Mouse (Mus musculus) adrenal gland, postnatal 14 days (tissue): ENCODE measurements around the gene 1700020D05Rik. TPM values are rescaled to one million over a fixed set of nuclear protein-coding genes. Genes with fewer than 3 reads are reported as not detected.

Experiments used
- DNase-seq: peaks from one replicate; pipeline ENCODE4 v3.0.0; 2021; ENCODE audit warnings: mixed read lengths
- total RNA-seq: library from RNA; stranded (reverse); gene quantifications from 2 replicates; pipeline ENCODE4 v1.2.3, GENCODE M21; 2021

The 1700020D05Rik gene
- total RNA-seq, 1 experiment from 2014 or later, result 1.0 TPM

DNA sequence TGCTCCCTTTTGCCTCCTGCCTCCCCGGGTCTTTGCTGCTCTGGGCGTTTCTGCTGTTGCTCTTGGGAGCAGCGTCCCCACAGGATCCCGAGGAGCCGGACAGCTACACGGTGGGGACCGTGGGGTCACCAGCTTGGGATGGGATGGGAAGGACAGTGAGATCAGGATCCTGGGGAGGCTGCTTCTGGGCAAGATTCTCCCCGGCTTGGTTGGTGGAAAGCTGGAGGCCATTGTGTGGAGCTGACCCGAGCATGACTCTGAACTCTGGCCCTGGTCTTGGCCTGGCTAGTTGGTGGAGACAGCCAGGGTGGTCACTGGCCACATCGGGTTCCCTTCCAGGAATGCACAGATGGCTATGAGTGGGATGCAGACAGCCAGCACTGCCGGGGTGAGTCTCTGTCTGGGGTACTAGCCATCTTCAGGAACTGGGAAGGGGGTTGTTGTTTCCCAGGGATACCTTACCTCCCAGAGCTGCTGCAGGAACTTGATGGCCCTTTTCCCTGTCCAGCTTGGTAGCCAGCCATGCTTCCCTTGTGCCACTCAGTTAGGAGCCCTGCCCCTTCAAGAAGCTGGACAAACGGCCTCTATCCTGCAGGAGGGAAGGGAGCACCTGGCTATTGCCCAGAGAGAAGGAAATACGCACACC lies 28.4 kb downstream of the 1700020D05Rik start:
- peak; percentile 45 for DNase-seq

DNA sequence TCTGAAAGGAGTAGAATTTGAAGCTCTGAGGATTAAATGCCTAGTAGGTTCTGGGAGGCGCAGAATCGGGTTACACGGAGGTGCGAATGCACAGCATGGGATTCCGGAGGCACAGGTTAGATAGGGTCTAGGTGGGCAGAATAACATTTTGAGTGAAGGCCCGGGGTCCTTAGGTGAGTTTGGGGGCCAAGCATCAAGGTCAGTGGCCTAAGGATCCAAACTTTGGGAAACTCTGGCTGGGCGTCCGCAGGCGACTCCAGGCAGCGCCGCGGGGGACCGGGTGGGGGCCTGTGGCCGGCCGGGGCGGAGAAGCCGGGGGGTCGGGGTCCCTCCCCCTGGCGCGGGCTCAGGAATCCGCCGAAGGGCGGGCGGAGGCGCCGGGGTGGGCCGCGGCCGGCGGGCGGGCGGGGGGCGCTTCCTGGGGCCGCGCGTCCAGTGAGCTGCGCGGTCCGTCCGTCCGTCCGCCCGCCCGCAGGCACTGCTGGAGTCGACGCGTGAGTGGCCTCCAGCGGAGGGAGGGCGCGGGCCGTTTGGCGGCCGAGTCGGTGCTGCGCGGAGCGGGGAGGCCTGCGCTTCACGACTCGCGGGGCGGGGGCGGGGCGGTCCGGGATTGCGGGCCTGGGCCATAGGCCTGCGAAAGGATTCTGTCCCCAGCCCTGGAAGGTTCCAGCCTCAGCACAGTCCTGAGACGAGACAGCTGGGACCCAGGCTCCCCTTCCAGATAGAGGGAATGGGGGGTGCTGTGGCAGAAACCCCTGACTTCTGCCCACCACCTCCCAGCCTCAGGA lies 29.1 kb downstream of the 1700020D05Rik start:
- DNase-seq, result peak; percentile 77

DNA sequence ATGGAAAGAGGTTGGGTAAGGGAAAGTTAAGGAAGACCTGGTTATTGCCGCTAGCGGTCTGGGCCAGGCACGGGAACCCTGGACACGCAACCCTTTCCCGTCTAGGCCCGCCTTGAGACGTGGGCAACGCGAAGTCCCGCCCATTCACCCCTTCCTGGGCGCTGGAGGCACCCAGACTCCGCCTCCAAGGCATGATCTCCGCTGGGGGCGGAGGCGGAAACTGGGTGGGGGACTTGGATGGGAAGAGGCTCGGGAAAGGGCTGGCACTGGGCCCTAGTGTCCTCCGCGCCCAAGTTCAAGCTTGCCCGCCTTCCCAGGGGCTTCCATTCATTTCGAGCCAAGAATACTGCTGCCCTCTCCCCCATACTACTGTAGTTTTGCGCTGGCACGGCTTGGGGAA lies 29.9 kb downstream of the 1700020D05Rik start, which contains the start of gene Efemp2:
Gene Efemp2, plus strand, starts transcription at position 235 of the 400 bp plus-strand sequence.
- DNase-seq, result peak; percentile 92

- DNase-seq, result no peak
Measured at GRCm38 (mm10) chr19:5472857-5473256, 30.7 kb downstream of the 1700020D05Rik start.

GRCm38 (mm10) chr19:5471846-5472245 lies 31.7 kb downstream of the 1700020D05Rik start:
- no peak for DNase-seq

DNA sequence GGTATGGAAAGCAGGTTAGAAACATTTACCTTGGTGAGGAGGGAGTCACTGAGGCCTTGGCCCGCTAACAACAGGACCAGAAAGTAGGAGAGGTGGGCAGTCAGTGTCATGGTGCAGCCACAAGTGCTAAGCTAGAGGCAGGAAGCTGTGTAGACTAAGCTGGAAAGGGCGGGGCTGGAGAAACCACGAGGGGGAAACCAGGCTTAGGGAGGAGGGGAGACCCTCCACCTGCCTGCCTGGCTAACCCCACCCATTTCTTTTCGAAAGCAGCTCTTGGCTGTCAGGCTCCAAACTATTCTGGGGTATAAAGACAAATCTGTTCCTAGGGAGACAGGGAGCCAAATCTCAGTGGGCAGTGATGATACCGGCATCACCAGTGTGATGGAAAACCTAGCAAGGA lies 35.2 kb downstream of the 1700020D05Rik start, which contains the start of gene Ctsw:
Gene Ctsw, minus strand, starts transcription at position 134 of the 400 bp plus-strand sequence.
- DNase-seq, result no peak

GRCm38 (mm10) chr19:5466916-5467500 lies 36.6 kb downstream of the 1700020D05Rik start:
- DNase-seq, result no peak

GRCm38 (mm10) chr19:5465037-5465436 lies 38.5 kb downstream of the 1700020D05Rik start:
- no peak for DNase-seq

GRCm38 (mm10) chr19:5463791-5464562 lies 39.6 kb downstream of the 1700020D05Rik start:
- peak; percentile 65 for DNase-seq

DNA sequence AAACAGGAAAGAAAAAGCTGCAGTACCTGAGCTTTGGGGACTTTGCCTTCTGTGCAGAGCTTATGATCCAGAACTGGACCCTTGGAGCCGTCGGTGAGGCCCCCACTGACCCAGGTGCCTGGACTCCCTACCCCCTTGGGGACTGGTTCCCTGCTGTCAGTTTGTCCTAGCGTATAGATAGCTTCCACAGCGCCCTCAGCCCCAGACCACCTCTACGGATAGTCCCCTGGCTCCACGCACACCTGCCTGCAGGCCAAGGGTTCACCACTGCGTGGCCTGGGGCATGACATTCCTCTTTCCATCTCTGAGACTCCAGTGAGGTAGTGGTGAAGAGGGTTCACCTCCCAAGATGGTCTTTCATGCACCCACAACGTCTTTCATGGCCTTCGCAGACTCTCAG lies 40.4 kb downstream of the 1700020D05Rik start:
- no peak for DNase-seq

GRCm38 (mm10) chr19:5461411-5461810 lies 42.2 kb downstream of the 1700020D05Rik start:
- DNase-seq, result no peak

DNA sequence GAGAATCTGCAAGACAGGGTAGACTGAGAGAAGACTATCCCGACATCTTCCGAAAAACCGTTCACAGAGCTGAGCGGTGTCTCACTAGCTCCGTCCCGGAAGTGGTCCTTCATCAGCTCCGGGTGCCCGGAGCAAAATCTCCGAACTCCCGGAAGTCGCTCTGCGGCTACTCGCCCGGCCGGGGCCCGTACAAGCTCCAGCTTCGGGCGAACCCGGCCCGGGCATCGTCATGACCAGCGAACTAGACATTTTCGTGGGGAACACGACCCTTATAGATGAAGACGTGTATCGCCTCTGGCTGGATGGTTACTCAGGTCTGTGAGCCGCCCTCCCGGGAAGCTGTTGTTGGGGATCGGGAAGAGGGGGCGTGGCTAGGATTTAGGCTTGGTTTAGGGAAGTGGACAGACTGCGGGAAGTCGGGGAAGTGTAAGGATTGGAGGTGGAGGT lies 43.1 kb downstream of the 1700020D05Rik start, which contains the start of gene Fibp:
Gene Fibp, plus strand, starts transcription at position 151 of the 447 bp plus-strand sequence.
- peak; percentile 94 for DNase-seq

DNA sequence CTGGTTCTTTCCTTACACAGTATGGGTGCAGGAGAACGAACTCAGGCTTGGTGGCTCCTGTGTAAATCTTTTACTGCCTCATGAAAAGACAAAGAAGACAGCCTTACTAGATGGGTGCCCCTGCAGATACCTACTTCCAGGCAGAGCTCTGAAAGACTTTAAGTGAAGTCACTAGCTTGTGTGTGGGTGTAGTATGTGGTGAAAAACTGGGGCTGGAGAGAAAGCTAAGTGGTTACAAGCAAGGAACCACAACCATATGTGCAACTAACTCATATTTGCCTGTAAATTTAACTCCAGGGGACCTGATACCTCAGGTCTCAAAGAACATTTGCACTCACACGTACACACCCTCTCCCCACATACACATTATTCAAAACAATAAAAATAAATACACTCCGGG lies 43.7 kb downstream of the 1700020D05Rik start:
- no peak for DNase-seq

DNA sequence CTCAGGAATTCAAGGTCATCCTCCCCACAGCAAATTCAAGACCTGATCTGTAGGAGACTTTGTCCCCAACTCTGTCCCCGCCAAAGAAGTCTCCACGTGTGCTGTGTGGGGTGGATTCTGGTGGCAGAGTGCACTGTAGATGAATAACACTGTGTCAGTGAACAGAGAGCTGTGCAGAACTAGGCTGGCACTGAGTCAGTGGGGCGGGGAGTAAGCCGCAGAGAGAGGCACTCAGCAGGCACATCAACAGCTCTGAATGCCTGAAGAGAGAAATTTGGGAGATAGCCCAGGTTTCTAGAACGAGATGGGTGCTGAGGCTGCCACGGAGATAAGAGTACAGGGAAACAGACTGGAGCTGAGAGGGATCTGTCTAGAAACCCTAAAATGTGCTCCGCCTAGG lies 44.6 kb downstream of the 1700020D05Rik start:
- DNase-seq, result no peak

GRCm38 (mm10) chr19:5457746-5458442 lies 45.7 kb downstream of the 1700020D05Rik start, which contains the start of gene Ccdc85b:
Gene Ccdc85b (minus strand): TSS chr19:5457894.
- DNase-seq, result peak; percentile 51

- peak; percentile 97 for DNase-seq
Measured at GRCm38 (mm10) chr19:5456922-5457745, 46.5 kb downstream of the 1700020D05Rik start.

DNA sequence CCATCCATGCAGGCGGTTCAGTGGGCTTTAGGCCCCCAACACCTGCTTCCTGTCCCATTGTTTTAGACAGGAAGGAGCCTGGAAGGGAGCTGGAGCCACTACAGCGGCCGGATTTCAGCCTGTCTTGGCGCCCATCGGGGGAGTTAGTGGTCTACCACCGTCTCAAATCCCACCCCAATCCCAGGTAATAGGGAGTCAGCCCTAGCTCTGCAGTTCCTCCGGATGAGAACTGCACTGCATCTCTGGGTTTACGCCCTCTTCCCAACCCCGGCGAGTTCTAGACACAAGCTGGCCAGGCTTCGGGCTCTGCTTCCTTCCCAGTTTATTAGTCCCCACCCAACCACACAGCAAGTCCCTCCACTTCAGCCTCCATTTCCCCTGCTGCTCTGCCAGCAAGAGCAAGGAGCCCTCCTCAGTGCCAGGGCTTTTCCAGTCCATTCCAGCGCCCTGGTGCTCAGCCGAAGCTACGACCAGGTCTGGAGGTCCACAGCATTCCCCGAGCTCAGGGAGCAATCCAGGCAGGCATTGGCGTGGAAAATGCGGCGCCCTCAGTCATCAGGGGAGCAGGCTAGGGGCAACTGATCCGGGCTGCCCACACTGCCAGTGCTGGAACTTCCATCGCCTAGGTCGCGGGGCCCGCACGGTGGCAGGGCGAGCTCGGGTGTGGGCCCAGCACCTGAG lies 47.2 kb downstream of the 1700020D05Rik start:
- DNase-seq, result peak; percentile 45

GRCm38 (mm10) chr19:5455568-5455967 lies 48.0 kb downstream of the 1700020D05Rik start:
- DNase-seq, result no peak

DNA sequence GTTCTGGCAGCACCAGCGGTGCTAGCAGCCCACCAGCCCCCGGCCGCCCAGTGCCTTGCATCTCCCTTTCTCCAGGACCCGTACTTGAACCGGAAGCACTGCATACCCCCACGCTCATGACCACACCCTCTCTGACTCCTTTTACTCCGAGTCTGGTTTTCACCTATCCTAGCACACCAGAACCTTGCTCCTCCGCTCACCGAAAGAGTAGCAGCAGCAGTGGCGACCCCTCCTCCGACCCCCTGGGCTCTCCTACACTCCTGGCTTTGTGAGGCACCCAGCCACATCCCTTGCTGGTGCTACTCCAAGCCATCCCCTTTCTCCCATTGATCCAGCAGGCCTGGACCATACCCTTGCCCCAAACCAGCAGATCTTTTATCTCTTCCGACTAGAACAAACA lies 48.5 kb downstream of the 1700020D05Rik start:
- DNase-seq, result no peak
